Mouse (Mus musculus) forelimb bud, embryonic 11.5 days (tissue): ENCODE results near the gene Eva1a.

Experiments
- DNase-seq: peaks from one replicate; pipeline ENCODE4 v3.0.0-alpha.2; 2012; ENCODE audit warnings: low read depth, low spot score

Eva1a gene

GRCm38 (mm10) chr6:82127827-82128226 lies 87.0 kb downstream of the Eva1a start:
- DNase-seq: no peak

- DNase-seq: no peak
Measured at GRCm38 (mm10) chr6:82129630-82130217, 88.9 kb downstream of the Eva1a start.

- no peak for DNase-seq
Measured at GRCm38 (mm10) chr6:82132876-82133591, 92.2 kb downstream of the Eva1a start.

GRCm38 (mm10) chr6:82133592-82133978 lies 92.7 kb downstream of the Eva1a start:
- no peak for DNase-seq

GRCm38 (mm10) chr6:82135959-82136712 lies 95.3 kb downstream of the Eva1a start:
- no peak for DNase-seq
